Mouse (Mus musculus) G1E (cell line): ENCODE measurements around the gene Cdk4.

Experiments used
- CTCF ChIP-seq: IDR thresholded peaks from 2 replicates; pipeline ENCODE4 v1.5.1; 2012; ENCODE audit warnings: low read depth, low read length, inconsistent platforms, mixed read lengths
- GATA1 ChIP-seq: IDR thresholded peaks from 2 replicates; pipeline ENCODE4 v1.6.1; 2012; ENCODE audit warnings: borderline replicate concordance, low read length, inconsistent platforms, mixed read lengths
- POLR2AphosphoS5 ChIP-seq: IDR thresholded peaks from 2 replicates; pipeline ENCODE4 v1.6.1; 2012; ENCODE audit warnings: low read depth, low read length, inconsistent platforms; ENCODE audit not compliant: insufficient replicate concordance
- TAL1 ChIP-seq: conservative IDR thresholded peaks from 2 replicates; pipeline ENCODE4 v1.6.1; 2012; ENCODE audit warnings: low read depth, low read length, inconsistent platforms, mixed read lengths

DNA sequence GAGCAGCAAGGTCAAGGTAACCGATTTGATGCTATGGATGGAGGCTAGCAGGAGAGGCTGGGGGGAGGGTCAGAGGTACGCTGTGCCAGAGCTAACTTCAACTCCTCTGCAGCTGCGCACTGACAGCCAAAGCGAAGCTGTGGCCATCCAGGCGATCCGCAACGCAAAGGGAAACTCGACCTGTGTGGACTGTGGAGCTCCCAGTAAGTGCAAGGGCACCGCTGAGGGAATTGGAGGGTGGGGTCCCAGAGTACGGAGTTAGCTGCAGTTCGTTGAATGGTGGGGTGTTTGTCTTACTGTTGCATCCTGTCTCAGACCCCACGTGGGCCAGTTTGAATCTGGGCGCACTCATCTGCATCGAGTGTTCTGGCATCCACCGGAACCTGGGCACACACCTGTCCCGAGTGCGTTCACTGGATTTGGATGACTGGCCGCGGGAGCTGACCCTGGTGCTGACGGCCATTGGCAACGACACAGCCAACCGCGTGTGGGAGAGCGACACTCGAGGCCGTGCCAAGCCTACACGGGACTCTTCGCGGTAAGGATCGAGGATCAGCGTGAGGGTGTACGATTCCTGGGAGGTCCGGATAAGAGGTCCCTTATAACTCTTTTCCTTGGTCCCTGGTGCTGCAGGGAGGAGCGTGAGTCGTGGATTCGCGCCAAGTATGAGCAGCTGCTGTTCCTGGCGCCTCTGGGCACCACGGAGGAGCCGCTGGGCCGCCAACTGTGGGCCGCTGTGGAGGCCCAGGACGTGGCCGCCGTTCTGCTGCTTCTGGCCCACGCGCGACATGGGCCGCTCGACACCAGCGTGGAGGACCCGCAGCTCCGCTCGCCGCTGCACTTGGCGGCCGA is 27.5 kb downstream of the Cdk4 start:
- no peak for TF ChIP-seq CTCF
- TF ChIP-seq GATA1 = no peak
- no peak for TF ChIP-seq POLR2AphosphoS5
- TF ChIP-seq TAL1 = no peak
